Mouse (Mus musculus): ENCODE data around the gene Cbfb.

Gene Cbfb

DNA sequence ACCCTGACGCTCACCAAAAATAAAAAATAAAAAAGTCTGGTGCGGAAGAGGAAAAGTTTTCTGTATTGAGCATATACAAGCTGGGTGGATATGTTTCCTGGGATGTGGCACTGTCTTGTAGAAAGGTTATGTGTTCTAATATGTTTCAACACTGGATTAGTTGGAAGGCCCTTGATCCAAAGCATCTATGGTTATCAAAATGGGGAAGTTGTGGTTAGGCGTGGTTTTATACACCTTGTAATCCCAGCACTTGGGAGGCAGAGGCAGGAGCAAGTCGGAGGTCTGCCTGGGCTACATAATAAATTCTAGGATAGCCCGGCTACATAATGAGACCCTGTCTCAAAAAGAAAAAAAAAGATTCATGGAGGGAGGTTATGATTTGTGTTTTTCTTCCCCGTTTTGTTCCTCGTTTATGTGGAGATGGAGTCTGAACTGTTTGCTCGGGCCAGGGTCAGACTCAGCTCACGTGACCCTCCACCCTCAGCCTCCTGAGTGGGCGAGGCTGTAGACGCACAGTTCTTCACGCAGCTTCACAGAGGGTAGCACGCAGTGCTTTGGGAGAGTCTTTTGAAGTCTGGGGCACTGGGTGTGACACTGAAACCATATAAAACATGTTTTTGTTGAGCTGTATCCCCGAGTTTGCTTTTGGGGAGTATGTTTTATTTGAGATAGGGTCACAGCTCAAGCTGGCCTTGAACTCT lies 67.1 kb downstream of the Cbfb start:
- no peak for DNase-seq (ENCODE audit: low spot score in 2 of 2)

DNA sequence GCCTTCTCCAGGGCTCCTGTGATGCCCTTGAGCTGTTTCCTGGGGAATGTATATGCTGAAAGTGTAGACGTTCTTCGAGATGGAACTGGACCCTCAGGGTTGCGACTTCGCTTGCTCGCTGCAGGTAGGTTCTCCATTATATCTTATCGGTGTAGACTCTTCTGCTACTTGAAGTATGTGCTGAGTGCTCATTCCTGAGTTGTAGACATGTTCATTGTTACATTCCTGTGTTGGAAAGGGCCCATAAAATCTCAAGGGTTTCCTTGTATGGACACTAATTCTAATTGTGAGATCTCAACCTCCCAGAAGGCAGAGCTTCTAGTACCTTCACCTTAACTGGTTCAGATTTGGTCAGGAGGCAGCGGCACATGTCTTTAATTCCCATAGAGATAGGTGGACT lies 70.5 kb downstream of the Cbfb start:
- DNase-seq (ENCODE audit: low spot score in 2 of 2) = no peak

DNA sequence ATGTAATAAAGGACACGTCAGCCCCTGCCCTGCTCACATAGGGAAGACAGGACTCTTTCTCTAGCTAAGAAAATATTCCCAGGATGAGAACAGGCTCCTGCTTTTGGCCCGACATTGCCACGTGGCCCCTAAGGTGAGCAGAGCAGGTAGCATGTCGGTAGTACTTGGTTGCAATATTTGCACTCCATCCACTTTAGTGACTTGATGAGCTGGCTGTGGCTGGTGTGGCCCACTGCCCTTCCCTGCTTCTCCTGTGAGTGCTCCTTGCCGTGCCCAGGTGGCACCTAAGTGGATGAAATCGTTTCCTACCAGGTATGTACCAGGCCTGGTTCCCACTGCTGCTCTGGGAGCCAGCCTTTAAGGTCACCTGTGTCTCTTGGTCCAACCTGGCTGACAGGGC lies 81.5 kb downstream of the Cbfb start:
- no peak for DNase-seq (ENCODE audit: low spot score in 2 of 2)

DNA sequence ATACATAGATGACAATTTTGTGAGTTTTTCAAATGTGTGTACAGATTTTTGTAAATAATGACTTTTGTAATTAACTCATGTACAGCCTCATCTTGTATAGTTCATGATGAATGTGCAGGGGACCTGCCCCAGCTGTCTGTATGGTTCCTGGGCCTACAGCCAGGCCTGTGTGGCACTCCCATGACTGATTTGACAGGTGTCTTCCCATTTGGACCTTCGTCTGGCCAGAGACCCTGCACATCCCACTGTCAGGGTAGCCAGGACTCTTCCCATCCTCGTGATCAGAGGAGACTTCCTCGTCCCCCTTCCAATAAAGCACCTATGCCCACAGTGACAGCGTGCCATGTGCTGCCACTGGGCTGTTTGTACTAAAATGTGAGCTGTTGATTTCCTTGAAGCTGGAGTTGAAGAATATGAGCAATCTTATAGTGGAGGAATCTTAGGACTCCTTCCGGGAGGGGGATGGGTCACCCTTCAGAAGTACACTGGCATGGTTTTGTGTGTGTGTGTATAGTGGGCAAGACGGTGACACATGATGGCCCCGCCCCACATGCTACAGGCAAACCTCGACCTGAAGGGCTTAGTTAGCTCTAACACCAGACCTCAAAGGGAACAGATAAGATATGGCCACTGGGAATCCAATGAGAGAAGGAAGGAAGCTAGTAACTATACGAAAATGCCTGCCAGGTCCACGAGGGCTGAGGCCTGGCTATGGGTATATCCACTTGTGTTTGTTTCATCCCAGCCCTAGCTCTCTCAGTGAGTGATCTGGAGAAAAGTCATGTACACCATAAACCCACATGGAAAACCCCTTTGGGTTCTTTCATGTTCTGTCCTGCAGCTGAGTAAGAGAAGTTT lies 82.4 kb downstream of the Cbfb start:
- no peak for DNase-seq (ENCODE audit: low spot score in 2 of 2)

DNA sequence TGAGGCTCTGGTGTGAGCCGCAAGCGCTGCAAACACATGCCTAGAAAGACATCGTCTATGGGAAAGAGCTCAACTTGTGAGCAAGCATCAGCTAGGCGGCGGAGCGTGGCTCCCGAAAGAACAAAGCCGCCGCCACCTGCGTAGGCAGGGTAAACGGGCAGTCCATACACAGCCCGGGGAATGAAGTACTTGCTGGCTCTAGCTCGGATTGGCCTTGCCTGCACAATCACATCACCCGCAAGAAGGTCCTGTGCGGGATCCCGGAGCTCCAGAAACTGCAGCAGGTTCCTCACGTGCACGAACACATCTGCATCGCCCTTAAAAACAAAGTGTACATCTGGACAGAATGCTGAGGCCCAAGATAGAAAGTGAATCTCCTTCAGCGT lies 83.3 kb downstream of the Cbfb start:
- DNase-seq (ENCODE audit: low spot score in 2 of 2) = no peak

DNA sequence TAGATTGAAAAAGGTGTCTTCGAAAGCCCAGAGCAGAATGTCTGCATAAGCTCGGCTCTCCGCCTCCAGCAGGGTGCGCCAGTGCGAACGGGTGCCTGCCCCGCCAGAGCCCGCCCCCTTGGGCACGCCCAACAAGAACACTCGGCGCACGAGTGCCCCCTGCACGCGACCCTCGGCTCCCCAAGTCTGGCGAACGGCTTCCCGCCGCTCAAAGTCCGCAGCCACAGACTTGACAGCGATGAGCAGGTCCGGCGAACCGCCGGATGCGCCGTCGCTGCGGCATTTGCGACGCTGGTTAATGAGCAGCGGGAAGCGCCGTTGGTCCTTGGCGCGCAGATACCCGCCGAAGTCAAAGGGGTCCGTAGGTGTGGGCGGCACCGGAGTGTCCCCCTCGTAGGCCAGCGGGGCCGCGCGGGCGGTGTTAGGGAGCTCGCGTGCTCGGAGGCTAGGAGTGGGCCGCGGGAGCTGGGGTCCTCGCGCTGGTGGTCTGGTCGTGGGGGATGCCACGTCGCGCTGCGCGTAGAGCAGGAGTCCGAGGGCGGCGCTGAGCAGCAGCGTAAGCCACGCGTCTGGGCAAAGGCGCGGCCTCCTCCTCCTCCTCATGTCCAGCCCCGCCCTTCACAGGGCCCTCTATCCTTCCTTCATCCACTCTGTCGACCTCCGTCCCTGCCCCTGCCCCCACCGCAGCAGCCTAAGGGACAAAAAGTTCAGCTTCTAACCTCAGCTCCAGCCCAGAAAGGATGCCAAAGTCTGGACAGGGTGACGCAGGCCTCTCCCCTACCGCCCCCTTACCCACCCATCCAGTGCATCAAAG lies 83.9 kb downstream of the Cbfb start:
- peak; percentile 81 to 89 for DNase-seq (ENCODE audit: low spot score in 2 of 2)

DNA sequence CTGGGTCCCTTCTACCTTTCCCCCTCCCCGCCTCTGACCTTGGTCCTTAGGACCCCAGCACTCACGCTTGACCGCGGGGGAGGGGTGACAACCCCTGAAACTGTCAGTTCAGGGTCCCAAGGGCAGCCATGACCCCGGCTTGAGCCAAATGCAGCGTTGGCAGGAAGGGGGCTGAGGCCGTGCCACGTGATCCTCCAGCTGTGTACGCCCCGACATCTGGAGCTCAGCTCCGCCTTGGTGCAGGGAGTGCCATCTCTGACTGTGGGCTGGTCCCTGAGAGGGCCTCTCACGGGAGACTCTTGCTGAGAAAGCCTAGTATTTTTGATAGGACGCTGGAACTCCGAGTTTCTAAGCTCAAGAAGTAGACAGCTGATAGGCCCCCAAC lies 84.5 kb downstream of the Cbfb start, which contains the start of gene B3gnt9:
Gene B3gnt9 (minus strand): TSS at position 188 of the 385 bp plus-strand sequence.
- DNase-seq (ENCODE audit: low spot score in 2 of 2) = peak; percentile 50 to 82

DNA sequence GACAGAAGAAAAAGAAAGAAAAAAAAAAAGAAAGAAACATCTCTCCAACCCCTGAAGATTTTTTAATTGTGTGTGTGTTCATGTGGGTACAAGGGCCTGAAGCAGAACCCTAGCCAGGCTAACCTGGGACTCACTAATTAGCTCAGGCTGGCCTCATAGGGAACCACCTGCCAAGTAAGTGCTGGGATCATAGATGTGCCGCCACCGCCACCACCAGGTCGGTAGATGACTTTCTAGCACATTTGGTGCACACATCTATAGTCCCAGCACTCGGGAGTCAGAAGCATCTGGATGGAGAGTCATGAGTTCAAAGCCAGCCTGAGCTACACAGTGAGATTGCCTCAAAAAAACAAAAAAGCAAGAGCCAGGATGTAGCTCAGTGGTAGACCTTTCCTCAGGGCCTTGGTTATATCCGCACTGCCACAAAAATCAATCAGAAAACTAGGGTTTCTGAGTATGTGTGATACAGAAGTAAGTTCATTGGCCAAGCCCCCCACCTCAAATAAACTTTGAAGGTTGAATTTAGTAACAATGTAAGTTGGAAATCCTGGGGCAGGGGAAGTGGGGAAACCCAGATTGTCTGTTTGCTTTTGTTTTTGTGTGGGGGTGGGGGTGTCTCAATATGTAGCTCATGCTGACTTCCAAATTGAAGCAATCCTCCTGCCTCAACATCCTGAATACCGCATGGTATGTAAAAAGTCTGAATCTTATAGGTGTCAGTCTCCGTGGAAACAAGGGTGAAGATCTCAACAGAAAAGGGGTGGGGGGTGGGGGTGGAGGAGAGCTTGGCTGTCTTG lies 87.0 kb downstream of the Cbfb start:
- no peak for DNase-seq (ENCODE audit: low spot score in 2 of 2)

DNA sequence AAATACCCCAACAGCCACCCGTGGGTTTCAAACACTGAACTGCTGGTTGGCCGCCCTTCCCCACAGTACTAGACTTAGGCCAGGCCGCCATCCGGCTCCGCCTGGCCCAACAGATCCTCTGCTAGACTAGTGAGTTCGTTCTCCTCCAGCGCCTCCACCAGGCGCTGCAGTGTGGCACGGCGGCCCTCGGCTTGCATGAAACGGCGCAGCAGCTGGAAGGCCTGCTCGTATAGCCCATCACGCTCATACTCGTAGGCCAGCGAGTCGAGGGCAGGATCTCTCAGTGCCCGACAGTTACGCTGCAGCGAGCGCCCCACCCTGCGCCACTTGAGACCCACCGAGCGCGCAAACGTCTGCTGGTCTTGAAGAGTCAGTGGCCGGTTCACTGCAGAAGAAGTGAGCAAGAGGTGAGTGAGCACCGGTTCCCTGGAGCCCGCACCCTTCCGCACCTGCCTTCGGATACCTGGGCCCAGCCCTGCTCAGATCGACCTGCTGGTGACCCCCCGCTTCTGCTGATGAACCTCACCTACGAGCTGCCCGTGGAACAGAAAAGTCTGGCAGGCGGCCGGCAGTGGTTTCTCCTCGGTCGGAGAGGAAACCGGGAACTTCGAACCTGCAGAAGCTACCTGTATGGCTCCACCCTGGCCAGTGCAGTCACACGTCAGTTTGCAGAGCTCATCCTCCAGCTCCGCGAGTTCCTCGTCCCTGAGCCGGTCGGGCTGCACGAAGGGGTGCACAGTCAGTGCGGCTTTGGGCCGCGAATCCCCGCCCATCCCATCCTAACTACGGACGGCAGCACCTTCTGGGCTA lies 88.6 kb downstream of the Cbfb start:
- no peak for DNase-seq (ENCODE audit: low spot score in 2 of 2)

DNA sequence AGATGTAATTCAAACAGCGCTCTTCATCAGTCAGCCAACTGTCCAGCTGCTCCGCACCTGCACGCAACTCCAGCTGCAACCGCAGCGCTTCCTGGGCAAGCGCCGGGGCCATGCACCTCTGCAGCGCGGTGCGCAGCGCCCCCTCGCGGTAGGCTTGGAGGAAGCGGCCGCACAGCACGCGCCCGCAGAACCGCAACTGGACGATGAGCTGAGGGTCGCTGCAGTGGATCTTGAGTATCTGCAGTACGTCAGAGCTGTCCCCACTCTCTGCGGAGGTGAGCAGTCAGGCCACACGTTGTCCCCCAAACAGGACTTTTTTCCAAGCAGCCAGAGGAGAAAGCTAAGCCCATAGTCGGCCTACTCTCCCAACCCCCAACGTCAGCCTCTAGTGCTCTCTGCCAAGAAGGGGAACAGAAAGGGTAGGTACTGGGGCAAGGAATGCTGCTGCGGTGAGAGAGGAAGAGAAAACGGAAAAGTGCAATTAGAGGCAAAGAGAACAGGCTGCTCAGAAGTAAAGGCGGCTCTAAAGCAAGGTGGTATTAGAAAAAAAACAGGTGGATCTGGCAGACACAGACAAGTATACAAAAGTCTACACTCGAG lies 89.3 kb downstream of the Cbfb start:
- DNase-seq (ENCODE audit: low spot score in 2 of 2) = peak; percentile 50 to 60

DNA sequence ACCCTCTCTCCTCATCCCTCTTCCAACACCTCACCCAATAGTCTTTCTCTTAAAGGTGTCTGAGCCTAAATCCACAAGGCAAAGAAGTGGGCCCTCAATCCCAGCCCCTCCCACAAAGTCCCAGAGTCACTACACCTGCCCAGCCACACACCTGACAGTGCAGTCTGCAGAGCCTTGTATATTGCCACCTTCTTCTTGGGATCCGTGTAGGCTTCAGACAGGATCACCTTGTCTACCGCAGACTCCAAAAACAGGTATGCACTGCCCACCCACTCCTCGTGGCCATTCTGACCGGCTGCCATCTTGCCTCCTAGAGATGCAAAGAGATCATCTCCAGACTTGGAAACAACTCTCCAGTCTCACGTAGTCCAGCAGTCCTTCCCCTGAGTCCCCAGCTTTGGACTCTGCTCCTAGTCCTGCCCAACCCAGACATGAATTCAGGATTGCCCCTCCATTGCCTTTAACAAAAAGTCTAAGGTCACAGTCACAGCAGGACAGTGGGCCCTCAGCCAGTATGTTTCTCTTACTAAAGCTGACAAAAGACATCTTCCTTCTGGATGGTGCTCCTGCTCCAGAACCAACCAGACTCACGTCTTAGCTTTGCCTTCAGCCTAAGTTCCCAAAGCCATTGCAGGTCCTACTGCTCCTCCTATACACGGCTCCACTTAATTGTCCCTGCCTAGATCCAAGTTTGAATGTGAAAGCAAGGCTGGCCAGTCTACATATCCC lies 90.1 kb downstream of the Cbfb start:
- DNase-seq (ENCODE audit: low spot score in 2 of 2) = no peak

DNA sequence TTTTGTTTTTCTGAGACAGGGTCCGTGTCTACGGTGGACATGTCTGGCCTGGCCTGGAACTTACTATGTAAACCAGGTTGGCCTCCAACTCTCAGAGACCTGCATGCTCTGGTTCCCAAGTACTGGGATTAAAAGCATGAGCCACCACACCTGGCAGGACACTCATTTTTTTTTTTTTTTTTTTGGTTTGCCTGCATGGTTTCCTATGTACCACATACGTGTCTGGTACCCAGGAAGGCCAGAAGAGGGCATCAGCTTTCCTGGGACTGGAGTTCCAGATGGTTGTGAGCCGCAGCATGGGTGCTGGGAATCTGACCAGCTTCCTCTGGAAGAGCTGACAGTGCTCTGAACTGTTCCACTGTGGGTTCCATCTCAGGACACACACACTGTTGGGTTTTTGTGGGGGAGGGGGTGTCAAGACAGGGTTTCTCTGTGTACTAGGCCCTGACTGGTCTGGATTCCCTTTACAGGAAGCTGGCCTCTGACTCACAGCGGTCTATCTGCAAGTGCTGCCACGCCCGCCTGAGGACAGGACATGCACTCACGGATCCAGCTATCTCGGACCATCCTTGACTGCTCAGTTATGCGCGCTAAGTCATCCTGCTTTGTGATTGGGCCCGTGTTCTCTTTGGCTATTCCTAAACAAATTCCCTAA lies 91.0 kb downstream of the Cbfb start:
- DNase-seq (ENCODE audit: low spot score in 2 of 2) = no peak

DNA sequence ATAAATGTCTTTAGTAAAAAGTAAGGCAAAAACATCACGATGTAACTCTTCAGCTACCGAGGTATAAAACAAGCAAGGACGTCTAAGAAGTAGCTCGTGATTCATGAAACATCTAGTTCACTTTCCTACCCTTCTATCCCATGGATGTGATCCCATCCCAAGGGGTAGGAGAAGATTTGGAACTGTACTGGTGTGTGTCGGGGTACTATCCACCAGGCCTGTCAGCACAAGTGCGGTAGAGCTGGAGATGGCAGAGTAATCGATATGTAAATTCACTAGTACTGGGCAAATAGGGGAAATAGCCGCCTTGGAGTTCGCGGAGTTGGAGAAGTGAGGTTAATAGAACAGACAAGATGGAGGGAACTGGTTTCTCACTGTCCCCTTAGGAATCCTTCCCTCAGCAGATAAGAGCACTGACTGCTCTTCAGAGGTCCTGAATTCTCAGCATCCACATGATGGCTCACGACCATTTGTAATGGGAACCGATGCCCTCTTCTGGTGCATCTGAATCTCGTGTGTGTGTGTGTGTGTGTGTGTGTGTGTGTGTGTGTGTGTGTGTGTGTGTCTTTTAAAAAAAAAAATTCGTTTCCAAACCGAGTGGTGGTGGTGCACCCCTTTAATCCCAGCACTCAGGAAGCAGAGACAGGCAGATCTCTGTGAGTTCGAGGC lies 92.9 kb downstream of the Cbfb start:
- no peak for DNase-seq (ENCODE audit: low spot score in 2 of 2)

DNA sequence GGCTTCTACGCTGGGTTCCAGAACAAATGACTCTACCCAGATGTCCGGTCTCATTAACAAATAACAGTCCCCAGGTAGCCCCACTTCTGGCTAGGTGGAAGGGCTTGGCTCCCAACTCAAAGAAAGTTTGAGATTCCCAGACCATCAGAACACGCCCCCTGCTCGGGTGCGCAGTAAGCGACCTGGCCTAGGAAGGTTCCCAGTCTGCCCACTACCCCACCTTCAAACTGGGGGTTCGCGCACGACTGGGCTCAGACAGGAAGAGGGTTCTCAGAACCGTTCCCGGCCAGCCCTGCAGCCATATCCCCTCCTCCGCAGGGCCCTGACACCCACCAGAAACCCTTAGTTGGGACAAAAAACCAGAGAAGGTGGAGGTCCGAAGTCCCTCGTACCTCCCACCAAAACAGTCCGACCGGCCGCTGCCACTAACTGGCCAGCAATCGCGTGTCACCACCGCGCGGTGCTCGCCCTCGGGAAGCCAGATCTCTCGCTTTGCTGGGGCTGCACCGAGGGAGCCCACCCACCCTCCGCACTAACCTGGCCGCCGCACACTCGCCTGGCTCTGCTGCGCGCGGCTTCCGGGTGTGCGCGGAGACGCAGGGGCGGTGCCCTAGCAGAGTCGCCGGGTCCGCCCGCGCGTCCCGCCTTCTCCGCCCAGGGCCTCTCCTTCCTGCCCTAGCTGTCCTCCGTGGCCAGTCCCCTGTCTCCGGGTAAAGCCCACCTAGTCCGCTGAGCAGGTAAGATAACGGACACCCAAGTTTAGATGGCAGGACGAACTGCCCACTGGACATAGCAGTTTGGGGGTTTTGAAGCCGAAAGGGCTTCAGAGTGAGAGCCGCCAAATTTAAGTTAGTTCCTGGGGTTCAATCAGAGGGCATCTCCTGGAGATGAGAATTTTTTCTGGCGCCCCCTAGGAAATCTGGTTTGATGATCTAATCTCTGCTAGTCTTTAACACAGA lies 93.8 kb downstream of the Cbfb start, which contains the start of the genes Tradd and Fbxl8:
Gene Tradd (minus strand): TSS at position 586 of the 959 bp plus-strand sequence.
Gene Fbxl8 (plus strand): TSS at position 625 of the 959 bp plus-strand sequence.
- DNase-seq (ENCODE audit: low spot score in 2 of 2) = peak; percentile 80 to 82

DNA sequence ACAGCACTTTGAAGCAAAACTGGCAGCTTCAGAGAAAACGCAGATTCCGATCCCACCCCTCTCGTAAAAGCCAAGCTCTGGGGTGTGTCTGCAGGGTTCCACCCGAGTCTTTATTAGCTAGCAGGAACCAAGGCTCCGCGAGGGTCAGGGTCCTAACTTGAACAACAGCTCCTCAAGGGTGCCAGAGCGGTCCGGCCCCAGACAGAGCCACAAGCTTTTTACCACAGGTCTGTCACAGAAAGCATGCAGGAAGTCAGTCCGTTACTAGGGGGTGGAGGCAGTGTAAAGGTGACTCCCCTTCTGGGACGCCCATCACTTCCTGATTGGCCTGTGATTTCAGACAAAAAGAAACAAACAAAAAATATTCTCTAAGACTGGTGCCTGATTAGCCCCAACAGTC lies 94.7 kb downstream of the Cbfb start:
- DNase-seq (ENCODE audit: low spot score in 2 of 2) = peak in 1 of 2 experiments; percentile 20

DNA sequence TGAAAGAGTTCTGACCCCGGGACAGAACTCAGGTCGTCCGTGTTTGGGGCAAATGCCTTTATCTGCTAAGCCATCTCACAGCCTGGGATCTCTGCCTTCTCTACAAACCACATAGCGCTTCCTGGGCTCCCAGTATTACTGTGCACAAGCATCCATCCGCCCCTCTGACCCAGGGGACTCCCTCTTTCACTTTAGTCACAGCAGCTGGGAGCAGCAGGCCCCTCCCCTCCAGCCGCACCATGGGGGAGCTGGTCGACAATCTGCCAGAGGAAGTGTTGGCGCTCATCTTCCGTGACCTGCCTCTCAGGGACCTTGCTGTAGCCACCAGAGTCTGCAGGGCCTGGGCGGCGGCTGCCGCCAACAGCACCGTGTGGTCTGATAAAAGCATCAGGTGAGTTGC lies 96.3 kb downstream of the Cbfb start:
- DNase-seq (ENCODE audit: low spot score in 2 of 2) = no peak
